Mouse (Mus musculus) heart, embryonic 13.5 days (tissue): ENCODE data around the gene Ctbs. TPM values are rescaled to one million over a fixed set of nuclear protein-coding genes. Genes with fewer than 3 reads are reported as not detected.

Source experiments
- ATAC-seq: fragments of 200-750 bp; cut with Nextera tagmentation; 2 replicates; pipeline ENCODE4 v1.8.0; 2017; ENCODE audit warnings: moderate TSS enrichment; ENCODE audit not compliant: insufficient number of reproducible peaks, low FRiP score, low TSS enrichment; ENCODE audit errors: extremely low read depth
- H3K27ac ChIP-seq: fragments of 300-500 bp; sonication (generic); replicated peaks from 2 replicates; pipeline ENCODE4 v1.5.1; 2015; ENCODE audit warnings: moderate library complexity, mild to moderate bottlenecking, inconsistent platforms
- H3K27me3 ChIP-seq: fragments of 300-500 bp; sonication (generic); replicated peaks from 2 replicates; pipeline ENCODE4 v1.6.1; 2015; ENCODE audit warnings: mild to moderate bottlenecking, inconsistent platforms
- H3K36me3 ChIP-seq: fragments of 300-500 bp; sonication (generic); 2 replicates; pipeline ENCODE4 v1.6.1; 2015; ENCODE audit warnings: mild to moderate bottlenecking, inconsistent platforms
- H3K4me1 ChIP-seq: fragments of 300-500 bp; sonication (generic); 2 replicates; pipeline ENCODE4 v1.6.1; 2015; ENCODE audit warnings: inconsistent platforms
- H3K4me2 ChIP-seq: fragments of 300-500 bp; sonication (generic); 2 replicates; pipeline ENCODE4 v1.6.1; 2015; ENCODE audit warnings: inconsistent platforms, mild to moderate bottlenecking, moderate library complexity
- H3K4me3 ChIP-seq: fragments of 300-500 bp; sonication (generic); 2 replicates; pipeline ENCODE4 v1.5.1; 2015; ENCODE audit warnings: moderate library complexity, mild to moderate bottlenecking, inconsistent platforms
- H3K9ac ChIP-seq: fragments of 300-500 bp; sonication (generic); 2 replicates; pipeline ENCODE4 v1.6.1; 2015; ENCODE audit warnings: inconsistent platforms, mild to moderate bottlenecking, moderate library complexity
- H3K9me3 ChIP-seq: fragments of 300-500 bp; sonication (generic); 2 replicates; pipeline ENCODE4 v1.6.1; 2016; ENCODE audit warnings: inconsistent platforms
- WGBS: fragments of 180-500 bp; shearing (Covaris S2); methylation state at CpG from one replicate; pipeline ENCODE4 v1.1.7; 2015; ENCODE audit warnings: mixed read lengths; 5-methylcytosine and 5-hydroxymethylcytosine counted together
- polyA plus RNA-seq: library from polyadenylated mRNA; unstranded; fragments of >200 nt; fragmentation: Nextera tagmentation; extraction: Ambion mirVana; gene quantifications from 2 replicates; pipeline ENCODE4 v1.2.1, GENCODE M21; 2015

Gene Ctbs
- polyA plus RNA-seq, 1 experiment from 2014 or later, result 9.5 TPM

DNA sequence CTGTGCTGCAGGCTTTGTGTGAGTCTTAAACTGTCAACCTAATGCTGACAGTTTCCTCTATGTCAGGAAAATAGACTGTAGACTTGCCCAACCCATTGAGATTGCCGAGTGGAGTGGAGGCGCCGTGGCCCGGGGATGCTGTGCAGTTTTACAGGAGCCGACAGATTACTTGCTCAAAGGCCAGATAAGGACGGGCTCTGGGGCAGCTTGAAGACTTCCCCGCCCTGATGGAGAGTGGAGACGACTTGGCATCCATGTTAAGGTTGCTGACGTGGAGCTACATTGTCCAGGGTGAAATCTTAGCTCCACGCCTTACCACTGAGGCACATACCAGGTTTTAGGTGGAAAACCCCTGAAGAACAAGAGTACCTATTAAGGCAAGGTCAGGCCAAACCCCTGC lies 1.2 kb upstream of the Ctbs start:
- WGBS, result 31% methylated on average over 10 of the region's 10 CpGs
- Histone ChIP-seq H3K36me3 (peaks cover 7% of the 10 kb centered on the region), H3K27ac (no peak overlapping the region), H3K9me3 (no peaks in the 10 kb centered on the region), H3K4me3 (no peak overlapping the region), H3K4me2 (no peak overlapping the region), H3K4me1 (peaks cover 19% of the 10 kb centered on the region), H3K27me3 (no peaks in the 10 kb centered on the region), H3K9ac (no peak overlapping the region)
- ATAC-seq, result no peak

DNA sequence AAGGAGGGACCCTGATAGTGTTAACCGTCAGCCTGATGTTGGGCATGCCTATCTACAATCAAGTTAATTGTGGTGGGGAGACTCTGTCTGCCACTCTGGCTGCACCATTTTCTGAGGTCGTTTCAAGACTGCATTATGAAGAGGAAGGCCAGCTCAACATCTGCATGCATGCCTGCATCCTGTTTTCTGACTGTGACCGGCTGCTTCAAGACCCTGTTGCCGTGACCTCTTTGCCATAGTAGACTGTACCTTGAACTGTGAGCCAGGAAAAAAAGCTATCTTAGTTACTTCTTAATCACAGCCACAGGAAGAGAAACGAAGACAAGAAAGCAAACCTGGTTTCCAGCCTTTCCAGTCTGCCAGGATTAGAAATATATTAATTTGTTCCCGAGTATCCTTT lies 626 bp upstream of the Ctbs start:
- Histone ChIP-seq H3K27me3 (no peaks in the 10 kb centered on the region), H3K4me2 (no peak overlapping the region), H3K9me3 (no peaks in the 10 kb centered on the region), H3K9ac (no peak overlapping the region), H3K36me3 (peaks cover 6% of the 10 kb centered on the region), H3K4me3 (no peak overlapping the region), H3K4me1 (peaks cover 19% of the 10 kb centered on the region), H3K27ac (no peak overlapping the region)
- 56% methylated on average over 6 of the region's 6 CpGs for WGBS
- ATAC-seq, result no peak

DNA sequence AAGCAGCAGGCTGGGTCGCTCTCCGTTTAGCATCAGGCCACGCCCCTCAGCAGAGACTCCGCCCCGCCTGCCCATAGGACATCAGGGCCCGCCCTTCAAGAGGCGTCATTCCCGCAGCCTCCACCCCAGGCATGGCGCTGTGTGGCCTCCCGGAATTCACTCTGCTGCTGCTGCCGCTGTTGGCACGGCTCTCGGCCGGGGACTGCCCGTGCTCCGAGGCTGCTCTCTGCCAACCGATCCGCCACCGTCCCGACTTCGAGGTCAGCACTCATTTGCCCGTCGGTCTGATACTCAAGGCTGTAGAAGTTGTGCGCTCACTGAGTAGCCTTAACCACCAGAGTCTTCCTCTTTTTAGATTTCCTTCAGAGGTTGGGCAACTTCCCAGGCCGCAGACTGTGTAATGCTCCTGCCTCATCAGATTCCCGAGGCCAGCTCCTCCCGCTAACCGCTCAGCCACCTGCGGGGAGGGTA lies 811 bp downstream of the Ctbs start:
- Histone ChIP-seq H3K36me3 (peaks cover 10% of the 10 kb centered on the region), H3K4me1 (peaks cover 19% of the 10 kb centered on the region), H3K27ac (peak overlapping the region; percentile 86), H3K4me3 (peak overlapping the region; percentile 70), H3K4me2 (peak overlapping the region; percentile 85), H3K27me3 (no peaks in the 10 kb centered on the region), H3K9ac (peak overlapping the region; percentile 90), H3K9me3 (no peaks in the 10 kb centered on the region)
- peak; percentile 99 for ATAC-seq
- 2% methylated on average over 29 of the region's 29 CpGs for WGBS

DNA sequence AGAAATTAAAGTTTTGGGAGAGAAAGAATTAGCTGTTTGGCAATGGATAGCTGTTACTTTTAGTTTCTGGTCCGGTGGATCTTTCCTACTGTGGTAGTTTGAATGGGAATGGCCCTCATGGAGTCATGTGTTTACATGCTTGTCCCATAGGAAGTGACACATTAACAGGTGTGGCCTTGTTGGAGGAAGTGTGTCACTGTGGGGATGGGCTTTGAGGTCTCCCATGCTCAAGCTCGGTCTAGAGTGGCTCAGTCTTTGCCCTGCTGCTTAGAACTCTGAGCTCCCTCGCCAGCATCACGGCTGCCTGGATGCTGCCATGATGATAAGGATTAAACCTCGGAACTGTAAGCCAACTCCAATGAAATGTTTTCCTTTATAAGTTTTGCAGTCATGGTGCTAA lies 1.8 kb downstream of the Ctbs start:
- WGBS, result 84% methylated on average over 5 of the region's 5 CpGs
- Histone ChIP-seq H3K4me2 (peak overlapping the region; percentile 85), H3K27me3 (no peaks in the 10 kb centered on the region), H3K4me1 (peaks cover 19% of the 10 kb centered on the region), H3K4me3 (no peak overlapping the region), H3K9me3 (no peaks in the 10 kb centered on the region), H3K9ac (no peak overlapping the region), H3K27ac (no peak overlapping the region), H3K36me3 (peaks cover 12% of the 10 kb centered on the region)
- no peak for ATAC-seq

DNA sequence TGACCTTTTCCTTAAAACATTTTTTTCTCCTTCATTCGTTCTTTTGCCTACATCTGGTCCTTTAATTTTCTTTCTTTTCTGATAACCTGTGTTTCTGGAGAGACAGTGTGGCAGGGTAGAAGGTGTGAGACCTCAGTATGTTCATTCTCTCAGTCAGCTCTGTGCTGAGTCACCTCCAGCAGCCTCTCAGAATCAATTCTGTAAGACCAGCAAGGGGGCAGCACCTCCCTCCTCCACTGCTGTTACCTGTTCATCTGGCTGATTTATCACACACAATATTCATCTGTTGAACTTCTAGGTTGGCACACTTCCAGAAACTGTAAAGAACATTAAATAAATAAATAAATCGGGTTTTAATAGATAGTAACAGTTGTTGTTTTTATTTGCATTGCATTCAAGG lies 13.3 kb downstream of the Ctbs start:
- H3K4me3 ChIP-seq, result no peak overlapping the region
- WGBS, result 36% methylated on average over 2 of the region's 2 CpGs
- H3K4me1 ChIP-seq, result no peaks in the 10 kb centered on the region
- H3K9ac ChIP-seq, result no peak overlapping the region
- H3K27ac ChIP-seq, result no peak overlapping the region
- H3K4me2 ChIP-seq, result no peak overlapping the region
- no peaks in the 10 kb centered on the region for H3K9me3 ChIP-seq
- ATAC-seq, result no peak
- H3K36me3 ChIP-seq, result peaks cover 18% of the 10 kb centered on the region
- no peaks in the 10 kb centered on the region for H3K27me3 ChIP-seq

DNA sequence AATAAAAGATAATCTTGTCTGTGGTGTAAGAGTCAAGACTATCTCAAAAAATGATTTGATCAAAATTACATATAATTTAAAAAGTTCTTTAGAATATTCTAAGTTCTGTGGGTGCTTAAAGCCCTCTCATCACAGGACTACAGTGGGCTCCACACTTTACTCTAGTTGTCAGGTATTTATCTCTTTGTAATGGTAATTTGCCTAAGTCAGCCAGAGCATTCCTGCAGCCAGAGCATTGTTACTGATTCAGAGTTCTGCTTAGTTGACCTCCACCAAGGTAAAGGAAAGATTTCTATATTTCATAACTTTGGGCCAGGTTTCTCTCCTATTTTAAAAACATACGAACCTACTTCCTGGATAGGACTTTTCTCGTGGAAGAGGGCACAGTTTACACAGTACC lies 19.6 kb downstream of the Ctbs start:
- Histone ChIP-seq H3K9ac (no peak overlapping the region), H3K9me3 (no peaks in the 10 kb centered on the region), H3K27me3 (no peaks in the 10 kb centered on the region), H3K27ac (no peak overlapping the region), H3K4me2 (no peak overlapping the region), H3K4me3 (no peak overlapping the region), H3K36me3 (peaks cover 5% of the 10 kb centered on the region; the same call in 1 of the 2 replicates), H3K4me1 (peaks cover 6% of the 10 kb centered on the region; the same call in 1 of the 2 replicates)
- ATAC-seq, result no peak
- 77% methylated on average over 2 of the region's 2 CpGs for WGBS

DNA sequence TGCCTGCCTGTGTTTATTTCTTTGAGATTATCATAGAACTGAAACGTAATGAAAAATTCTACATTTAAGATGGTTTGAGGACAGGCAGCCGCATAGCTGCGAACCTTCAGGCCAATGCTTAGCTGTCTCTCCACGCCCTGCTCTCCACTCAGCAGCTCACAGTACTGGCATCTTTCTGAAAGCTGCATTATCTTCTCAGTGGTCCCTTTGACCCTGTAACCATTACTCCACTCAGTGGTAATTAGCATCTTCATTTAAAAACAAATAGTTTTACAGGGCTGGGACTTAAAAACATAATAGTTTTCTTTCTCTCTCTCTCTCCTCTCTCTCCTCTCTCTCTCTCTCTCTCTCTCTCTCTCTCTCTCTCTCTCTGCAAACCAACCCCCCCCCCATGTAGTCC lies 23.1 kb downstream of the Ctbs start:
- ATAC-seq, result no peak
- peaks cover 2% of the 10 kb centered on the region; the same call in 1 of the 2 replicates for H3K36me3 ChIP-seq
- no peak overlapping the region for H3K4me2 ChIP-seq
- H3K27ac ChIP-seq, result no peak overlapping the region
- no peak overlapping the region for H3K9ac ChIP-seq
- peaks cover 6% of the 10 kb centered on the region; the same call in 1 of the 2 replicates for H3K4me1 ChIP-seq
- no peaks in the 10 kb centered on the region for H3K9me3 ChIP-seq
- 67% methylated on average over 4 of the region's 4 CpGs for WGBS
- no peaks in the 10 kb centered on the region for H3K27me3 ChIP-seq
- no peak overlapping the region for H3K4me3 ChIP-seq

DNA sequence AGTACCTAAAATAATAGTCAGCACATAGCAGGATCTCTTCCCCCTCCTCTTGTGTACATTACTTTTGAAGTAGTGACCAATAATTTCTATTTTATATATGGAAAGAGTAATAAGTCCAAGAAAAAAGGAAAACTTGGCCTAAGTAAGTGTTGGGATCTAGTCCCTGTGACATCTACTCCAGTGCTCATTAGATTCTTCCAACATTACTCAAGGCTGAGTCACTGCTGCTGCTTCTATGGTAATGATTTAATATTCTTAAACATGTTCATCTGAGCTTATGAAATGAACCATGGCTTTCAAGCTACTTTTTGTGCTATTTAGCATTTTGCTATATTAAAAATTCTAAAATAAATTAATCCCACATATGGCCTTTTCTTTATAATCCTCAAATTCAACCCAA lies 24.1 kb downstream of the Ctbs start:
- no peaks in the 10 kb centered on the region for H3K36me3 ChIP-seq
- no peak overlapping the region for H3K9ac ChIP-seq
- H3K27me3 ChIP-seq, result no peaks in the 10 kb centered on the region
- H3K4me2 ChIP-seq, result no peak overlapping the region
- no peak overlapping the region for H3K27ac ChIP-seq
- H3K4me3 ChIP-seq, result no peak overlapping the region
- H3K9me3 ChIP-seq, result no peaks in the 10 kb centered on the region
- peaks cover 6% of the 10 kb centered on the region; the same call in 1 of the 2 replicates for H3K4me1 ChIP-seq
- ATAC-seq, result no peak

DNA sequence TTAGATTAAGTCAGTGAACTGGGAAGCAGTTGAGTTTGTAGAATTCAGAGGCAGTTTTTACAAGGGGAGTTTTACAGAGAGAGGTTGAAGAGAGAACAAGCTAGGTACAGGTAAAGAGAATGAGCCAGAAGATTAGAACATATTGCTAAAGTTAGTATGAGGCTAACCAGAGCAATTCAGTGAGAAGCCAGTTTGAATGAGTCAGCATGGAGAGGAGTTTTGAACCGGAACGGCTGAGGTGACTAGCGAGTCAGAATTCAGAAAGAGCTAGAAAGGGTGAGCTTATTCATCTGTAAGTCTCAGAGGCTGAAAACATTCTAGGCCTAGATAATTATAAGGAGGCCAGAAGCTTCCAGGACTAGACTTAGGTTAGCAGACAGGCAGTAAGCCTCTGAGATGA lies 24.8 kb downstream of the Ctbs start:
- 85% methylated on average over 3 of the region's 3 CpGs for WGBS
- ATAC-seq, result no peak
- no peaks in the 10 kb centered on the region for H3K9me3 ChIP-seq

DNA sequence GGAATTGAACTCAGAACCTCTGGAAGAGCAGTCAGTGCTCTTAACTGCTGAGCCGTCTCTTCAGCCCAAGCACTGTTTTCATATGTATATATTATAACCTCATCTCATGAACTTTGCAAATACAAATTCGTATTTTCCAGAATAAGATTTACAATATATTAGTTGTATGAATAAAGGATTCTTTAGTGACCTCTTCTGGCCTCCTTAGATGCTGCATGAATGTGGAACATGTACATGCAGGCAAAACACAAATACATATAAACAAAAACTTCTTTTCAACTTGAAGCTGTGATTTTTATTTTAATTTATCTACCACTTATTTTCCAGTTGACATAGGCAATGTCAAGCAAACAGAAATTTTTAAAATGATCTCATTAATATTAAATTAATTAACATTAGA lies 32.4 kb downstream of the Ctbs start:
- Histone ChIP-seq H3K9ac (no peak overlapping the region), H3K27ac (no peak overlapping the region), H3K4me1 (no peaks in the 10 kb centered on the region), H3K27me3 (no peaks in the 10 kb centered on the region), H3K9me3 (no peaks in the 10 kb centered on the region), H3K4me2 (no peak overlapping the region), H3K36me3 (peaks cover 10% of the 10 kb centered on the region; the same call in 1 of the 2 replicates), H3K4me3 (no peak overlapping the region)
- ATAC-seq, result no peak
- WGBS, result 59% methylated on average over 2 of the region's 2 CpGs

More for the DNA sequence above, 24.8 kb downstream of the Ctbs start:
- H3K4me1 ChIP-seq, result peaks cover 6% of the 10 kb centered on the region; the same call in 1 of the 2 replicates
- no peaks in the 10 kb centered on the region for H3K36me3 ChIP-seq
- no peak overlapping the region for H3K27ac ChIP-seq
- no peak overlapping the region for H3K4me2 ChIP-seq
- no peaks in the 10 kb centered on the region for H3K27me3 ChIP-seq
- H3K4me3 ChIP-seq, result no peak overlapping the region
- no peak overlapping the region for H3K9ac ChIP-seq

DNA sequence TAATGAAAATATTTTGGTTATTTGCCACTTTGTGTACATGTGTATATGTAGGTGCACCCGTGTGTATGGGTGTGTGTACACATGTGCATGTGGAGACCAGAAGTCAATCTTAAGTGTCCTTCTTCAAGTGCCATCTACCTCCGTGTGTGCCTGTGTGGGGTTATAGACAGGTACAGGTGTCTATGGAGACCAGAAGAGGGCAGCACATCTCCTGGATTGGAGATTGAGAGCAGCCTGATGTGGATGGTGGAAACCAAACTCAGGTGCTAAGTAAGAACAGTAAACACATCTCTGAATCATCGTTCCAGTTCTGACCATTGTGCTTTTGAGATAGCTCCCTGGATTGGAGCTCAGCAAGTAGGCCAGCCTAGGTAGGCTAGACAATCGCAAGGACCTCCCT lies 36.9 kb downstream of the Ctbs start:
- 76% methylated on average over 4 of the region's 4 CpGs for WGBS
- peaks cover 10% of the 10 kb centered on the region; the same call in 1 of the 2 replicates for H3K36me3 ChIP-seq

DNA sequence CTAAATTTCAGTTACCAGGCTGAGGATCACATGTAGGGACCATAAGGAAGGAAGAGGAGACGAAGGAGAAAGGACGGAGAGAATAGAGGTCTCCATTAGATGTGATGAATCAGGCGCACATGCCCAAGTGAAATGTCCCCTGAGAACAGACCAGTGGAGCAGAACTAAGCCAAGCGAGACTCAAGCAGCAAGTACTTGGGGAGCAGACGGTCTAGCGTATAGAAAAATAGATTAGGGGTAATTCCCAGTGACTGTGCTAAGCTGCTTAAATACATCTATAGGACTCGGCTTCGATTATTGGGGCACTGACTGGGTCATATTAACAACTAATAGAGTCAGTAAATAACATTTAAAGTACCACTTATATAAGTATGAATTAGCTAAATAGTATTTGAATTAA lies 45.3 kb downstream of the Ctbs start:
- Histone ChIP-seq H3K9ac (no peak overlapping the region), H3K4me1 (peaks cover 4% of the 10 kb centered on the region), H3K9me3 (no peaks in the 10 kb centered on the region), H3K27ac (no peak overlapping the region), H3K36me3 (no peaks in the 10 kb centered on the region), H3K4me2 (no peak overlapping the region), H3K4me3 (no peak overlapping the region), H3K27me3 (no peaks in the 10 kb centered on the region)
- 86% methylated on average over 8 of the region's 8 CpGs for WGBS
- no peak for ATAC-seq

More for the DNA sequence above, 36.9 kb downstream of the Ctbs start:
- H3K9me3 ChIP-seq, result no peaks in the 10 kb centered on the region
- H3K27ac ChIP-seq, result no peak overlapping the region
- no peak overlapping the region for H3K4me3 ChIP-seq
- H3K4me1 ChIP-seq, result no peaks in the 10 kb centered on the region
- ATAC-seq, result no peak
- no peak overlapping the region for H3K4me2 ChIP-seq
- H3K27me3 ChIP-seq, result no peaks in the 10 kb centered on the region
- H3K9ac ChIP-seq, result no peak overlapping the region
